Mouse (Mus musculus): ENCODE data around the gene Cd37.

The Cd37 gene

DNA sequence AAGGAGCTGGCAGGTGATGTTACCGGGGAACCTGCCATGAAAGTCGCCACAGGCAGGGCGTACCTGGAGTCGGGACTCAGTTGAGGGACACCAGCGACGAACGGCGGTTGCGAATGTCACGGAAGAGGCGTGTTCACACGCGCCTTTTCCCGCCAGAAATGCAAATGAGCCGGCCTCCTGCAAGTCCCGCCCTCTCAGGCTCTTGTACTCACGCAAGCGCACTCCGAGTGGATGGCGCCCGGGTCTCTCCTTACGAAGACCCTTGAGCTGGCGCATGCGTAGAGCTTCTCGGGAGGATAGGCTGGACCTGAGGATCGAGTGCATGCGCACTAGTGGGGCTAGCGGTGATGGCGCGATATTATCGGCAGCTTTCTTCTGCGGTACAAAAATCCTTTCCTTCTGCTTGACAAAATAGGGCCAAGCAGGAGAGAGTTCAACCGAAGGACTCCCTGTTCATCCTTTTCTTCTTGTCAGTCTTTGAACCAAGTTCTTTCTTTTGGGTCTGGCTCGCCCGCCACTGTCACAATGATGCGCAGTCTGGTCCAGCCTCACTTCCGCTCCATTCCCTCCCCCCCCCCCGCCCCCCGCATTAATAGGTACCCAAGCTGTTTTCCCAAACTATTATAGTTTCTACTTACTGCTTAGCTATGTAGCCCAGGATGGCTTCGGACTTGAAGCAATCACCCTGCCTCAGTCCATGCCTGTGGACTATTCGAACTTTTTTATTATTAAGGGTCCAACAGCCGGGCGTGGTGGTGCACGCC lies 34.4 kb downstream of the Cd37 start, which contains the start of gene Ccdc155:
Gene Ccdc155, minus strand, starts transcription at position 513 of the 764 bp plus-strand sequence.
- peak; percentile 99 for DNase-seq (ENCODE audit: low read depth, low spot score)

GRCm38 (mm10) chr7:45202654-45203053 lies 36.3 kb downstream of the Cd37 start:
- peak; percentile 86 for DNase-seq (ENCODE audit: low read depth, low spot score)

DNA sequence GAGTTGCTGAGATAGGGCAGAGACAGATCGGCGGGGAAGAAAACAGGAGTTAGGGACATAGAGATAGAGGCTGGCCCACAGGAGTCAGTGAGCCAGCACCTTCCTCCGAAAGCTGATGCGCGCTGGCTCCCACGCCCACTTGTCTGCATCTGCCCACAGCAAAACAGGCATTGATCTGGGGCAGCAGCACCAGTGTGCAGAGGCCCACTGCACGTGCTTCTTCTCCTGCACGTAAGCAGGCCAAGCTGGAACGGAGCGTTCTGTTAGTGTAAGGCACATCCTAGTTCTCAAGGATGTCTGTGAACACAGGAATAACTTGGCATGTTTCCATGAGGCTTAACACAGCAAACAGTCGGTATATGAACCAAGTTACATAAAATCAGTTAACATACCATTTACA lies 40.0 kb downstream of the Cd37 start:
- peak; percentile 79 for DNase-seq (ENCODE audit: low read depth, low spot score)

GRCm38 (mm10) chr7:45198435-45198834 lies 40.5 kb downstream of the Cd37 start:
- peak; percentile 96 for DNase-seq (ENCODE audit: low read depth, low spot score)

DNA sequence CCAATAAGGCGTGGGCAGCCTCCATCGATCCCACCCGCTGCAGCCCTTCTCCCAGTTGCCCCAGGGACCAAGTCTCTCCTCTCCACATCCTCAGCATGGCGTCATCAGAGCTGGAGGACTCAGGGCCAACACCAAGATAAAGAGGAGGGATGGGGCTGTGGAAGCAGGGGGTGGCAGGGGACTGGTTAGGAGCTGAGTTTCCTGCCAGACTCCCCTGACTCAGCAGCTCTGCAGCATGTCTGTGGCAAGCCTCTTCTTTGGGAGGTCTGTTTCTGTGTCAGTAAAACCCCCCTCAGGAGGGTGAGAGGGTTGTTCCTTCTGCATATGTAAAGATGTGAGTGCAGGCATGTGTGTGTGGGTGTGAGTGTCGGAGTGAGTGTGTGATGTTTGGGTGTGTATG lies 41.9 kb downstream of the Cd37 start:
- DNase-seq (ENCODE audit: low read depth, low spot score) = peak; percentile 74

GRCm38 (mm10) chr7:45196176-45196535 lies 42.8 kb downstream of the Cd37 start:
- DNase-seq (ENCODE audit: low read depth, low spot score) = no peak

DNA sequence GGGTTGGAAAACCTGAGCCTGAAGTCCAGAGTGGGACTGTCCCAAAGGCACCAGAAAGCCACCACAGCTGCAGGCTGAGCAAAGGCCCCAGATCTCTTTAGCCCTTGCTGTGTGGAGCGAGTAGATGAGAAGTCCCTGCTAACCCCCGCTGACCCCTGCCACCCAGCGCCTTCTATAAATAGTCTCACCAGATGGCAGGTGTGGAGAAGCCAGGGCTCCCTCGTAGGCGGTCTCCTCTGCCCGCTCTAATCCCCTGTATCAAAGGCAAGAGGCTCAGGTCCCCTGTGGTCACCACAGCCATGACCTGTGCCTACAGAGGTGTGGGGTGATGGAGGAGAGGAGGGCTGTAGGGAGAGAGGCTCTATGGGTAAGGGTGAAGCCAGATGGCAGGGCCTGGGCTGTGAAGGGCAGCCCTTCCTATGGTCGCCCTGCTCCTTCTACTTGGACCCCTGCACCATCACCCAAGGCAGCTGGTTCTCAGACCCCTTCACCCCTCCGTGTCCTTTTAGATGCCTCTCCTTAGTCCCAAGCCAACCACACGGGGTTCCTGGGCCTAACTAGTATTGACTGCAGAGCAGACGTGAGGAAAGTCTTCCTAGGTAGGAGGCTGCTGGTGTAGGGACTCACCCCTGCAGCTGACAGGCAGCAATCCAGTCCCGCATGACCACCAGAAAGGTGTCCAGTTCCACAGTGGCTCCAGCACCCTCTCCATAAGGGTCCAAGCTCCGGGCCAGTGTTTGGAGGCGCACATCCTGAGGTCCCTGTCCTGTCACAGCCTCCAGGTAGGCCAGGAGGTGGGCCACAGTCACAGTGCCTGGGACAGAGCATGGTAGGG lies 43.4 kb downstream of the Cd37 start:
- DNase-seq (ENCODE audit: low read depth, low spot score) = peak; percentile 47

DNA sequence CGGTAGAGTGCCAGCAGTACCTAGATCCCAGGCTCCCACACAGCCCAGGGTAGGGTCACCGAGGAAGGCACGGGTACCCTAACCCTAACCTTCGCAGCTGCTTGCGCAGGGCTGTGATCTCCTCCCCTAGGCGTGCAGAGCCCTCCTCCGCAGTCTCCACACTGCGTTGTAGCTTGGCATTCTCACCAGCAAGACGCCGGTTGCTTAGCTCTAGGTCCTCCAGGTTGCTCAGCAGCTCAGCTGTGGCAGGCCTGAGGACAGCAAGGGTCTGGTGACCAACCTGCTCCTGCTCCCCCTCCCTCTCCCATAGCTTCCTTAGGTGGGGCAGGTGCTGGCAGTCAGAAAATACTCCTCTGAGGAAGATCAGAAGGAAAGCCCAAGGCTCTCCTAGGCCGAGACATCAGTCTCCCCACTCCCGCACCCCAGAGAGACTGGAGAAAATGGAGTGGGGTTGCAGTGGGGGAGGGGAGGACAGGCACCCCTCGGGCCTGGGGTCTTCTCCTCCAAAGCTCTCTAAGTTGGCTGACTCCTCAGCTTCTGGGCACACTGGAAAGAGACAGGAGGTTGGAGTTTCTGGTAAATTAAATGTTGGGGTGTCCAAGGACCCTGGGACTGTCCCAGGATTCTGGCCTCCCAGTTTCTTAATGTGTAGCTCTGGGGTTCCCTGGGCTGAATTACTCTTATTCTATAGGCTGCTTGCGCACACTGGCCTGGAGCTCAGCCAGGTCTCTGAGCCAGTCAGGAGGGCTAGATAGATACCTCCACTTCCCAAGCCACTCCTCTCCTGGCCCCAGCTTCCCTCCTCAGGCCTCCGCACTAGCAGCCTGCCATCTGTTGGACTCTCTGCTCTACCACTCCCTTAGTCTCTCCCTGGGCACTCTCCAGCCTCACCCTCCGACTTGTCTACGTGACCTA lies 44.8 kb downstream of the Cd37 start:
- peak; percentile 91 for DNase-seq (ENCODE audit: low read depth, low spot score)

DNA sequence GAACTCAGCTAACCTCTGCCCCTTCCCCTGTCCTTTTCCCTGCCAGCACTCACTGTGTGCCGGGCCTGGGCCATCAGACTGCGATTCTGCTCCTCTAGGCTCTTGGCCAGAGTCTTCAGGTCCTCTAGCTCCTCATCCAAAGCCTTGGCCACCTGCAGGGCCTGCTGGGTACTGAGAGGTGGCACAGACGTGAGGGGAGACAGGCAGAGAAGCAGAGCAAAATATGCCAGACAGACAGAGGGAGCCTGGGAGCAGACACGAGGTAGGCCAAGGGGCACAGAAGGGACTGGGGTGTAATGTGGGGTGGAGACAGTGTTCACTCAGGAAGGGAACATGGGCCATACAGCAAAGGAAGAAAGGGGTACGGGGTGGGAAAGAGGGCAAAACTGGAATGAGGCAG lies 45.5 kb downstream of the Cd37 start:
- peak; percentile 67 for DNase-seq (ENCODE audit: low read depth, low spot score)

GRCm38 (mm10) chr7:45192585-45193310 lies 46.2 kb downstream of the Cd37 start:
- no peak for DNase-seq (ENCODE audit: low read depth, low spot score)

GRCm38 (mm10) chr7:45191803-45192363 lies 47.0 kb downstream of the Cd37 start:
- DNase-seq (ENCODE audit: low read depth, low spot score) = peak; percentile 92

GRCm38 (mm10) chr7:45191161-45191560 lies 47.8 kb downstream of the Cd37 start:
- DNase-seq (ENCODE audit: low read depth, low spot score) = no peak

DNA sequence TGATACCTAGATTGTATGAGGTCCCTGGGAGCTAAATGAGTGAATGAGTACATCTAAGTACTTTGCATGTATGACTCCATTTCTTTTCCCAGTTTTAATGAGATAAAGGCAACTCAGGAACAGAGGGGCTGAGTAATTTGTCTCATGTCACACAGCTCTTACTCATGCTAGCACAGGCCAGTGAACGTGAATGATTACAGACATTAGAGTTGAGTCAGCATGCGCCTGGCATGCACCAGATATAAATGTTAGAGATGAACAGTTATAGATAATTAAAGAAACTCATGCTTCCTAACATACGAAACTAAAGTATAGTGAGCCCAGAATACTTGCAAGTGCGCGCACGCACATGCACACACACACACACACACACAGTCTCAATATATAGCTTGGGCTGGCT lies 48.7 kb downstream of the Cd37 start:
- DNase-seq (ENCODE audit: low read depth, low spot score) = peak; percentile 56

GRCm38 (mm10) chr7:45189600-45189999 lies 49.3 kb downstream of the Cd37 start:
- peak; percentile 82 for DNase-seq (ENCODE audit: low read depth, low spot score)

DNA sequence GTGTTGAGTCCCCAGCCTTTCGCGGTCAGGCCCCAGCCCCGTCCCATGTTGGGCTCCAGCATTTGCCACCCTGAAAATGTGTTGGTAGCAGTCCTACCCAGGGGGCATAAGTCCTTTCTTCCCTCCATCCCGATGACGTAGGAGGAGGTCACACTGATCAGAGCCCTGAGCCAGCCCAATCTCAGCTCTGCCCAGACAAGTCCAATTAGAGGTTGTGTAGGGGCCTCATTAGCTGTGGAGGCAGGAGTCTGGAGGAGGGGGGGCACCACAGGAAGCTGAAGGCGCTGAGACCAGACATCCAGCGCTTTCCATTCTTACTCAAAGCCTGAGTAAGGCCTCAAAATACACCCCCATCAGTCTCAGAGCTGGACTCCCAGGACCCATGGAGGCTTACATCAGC lies 53.0 kb downstream of the Cd37 start:
- DNase-seq (ENCODE audit: low read depth, low spot score) = no peak

- no peak for DNase-seq (ENCODE audit: low read depth, low spot score)
Observed at GRCm38 (mm10) chr7:45183672-45184071, 55.2 kb downstream of the Cd37 start.

All from brain, adult 2 months (tissue).